Mouse (Mus musculus) liver, embryonic 14.5 days (tissue): Measurements from ENCODE around the gene Gab1.
A peak's percentile ranks its signal among the peaks of the same experiment; 100 is the strongest.

ENCODE experiments used
- CTCF ChIP-seq: IDR thresholded peaks from 2 replicates; pipeline ENCODE4 v1.5.1; 2016; ENCODE audit warnings: antibody characterized with exemption, low read depth, control low read depth
- EP300 ChIP-seq: IDR thresholded peaks from 2 replicates; pipeline ENCODE4 v1.6.1; 2016; ENCODE audit warnings: antibody characterized with exemption, low read depth

DNA sequence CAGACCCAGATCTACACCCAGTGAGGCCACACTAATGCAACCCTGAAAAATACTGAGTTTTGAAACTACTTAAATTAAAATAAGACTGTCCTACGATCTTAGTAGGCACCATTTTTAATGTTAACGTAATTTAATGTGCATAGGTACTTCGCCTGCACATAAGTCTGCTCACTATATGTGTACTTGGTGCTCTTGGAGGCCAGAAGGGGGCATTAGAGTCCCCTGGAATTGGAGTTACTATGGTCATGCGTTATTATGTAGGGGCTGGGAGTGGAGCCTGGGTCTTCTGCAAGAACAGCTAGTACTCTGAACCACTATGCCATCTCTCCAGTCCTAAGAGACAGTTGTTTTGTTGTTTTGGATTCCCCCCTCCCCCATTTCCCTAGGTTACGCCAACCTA lies 88.1 kb downstream of the Gab1 start:
- TF ChIP-seq CTCF = peak; percentile 11; the same call in 1 of the 2 replicates
- no peak for TF ChIP-seq EP300
